Mouse (Mus musculus) kidney, postnatal 4 days (tissue): ENCODE measurements around the gene Uvrag.
A peak's percentile ranks its signal among the peaks of the same experiment; 100 is the strongest.

Experiments
- DNase-seq, 2 experiments: peaks; one replicate each; pipeline ENCODE4 v3.0.0; 2021; ENCODE audit warnings: mixed read lengths in 2 of 2

The Uvrag gene

DNA sequence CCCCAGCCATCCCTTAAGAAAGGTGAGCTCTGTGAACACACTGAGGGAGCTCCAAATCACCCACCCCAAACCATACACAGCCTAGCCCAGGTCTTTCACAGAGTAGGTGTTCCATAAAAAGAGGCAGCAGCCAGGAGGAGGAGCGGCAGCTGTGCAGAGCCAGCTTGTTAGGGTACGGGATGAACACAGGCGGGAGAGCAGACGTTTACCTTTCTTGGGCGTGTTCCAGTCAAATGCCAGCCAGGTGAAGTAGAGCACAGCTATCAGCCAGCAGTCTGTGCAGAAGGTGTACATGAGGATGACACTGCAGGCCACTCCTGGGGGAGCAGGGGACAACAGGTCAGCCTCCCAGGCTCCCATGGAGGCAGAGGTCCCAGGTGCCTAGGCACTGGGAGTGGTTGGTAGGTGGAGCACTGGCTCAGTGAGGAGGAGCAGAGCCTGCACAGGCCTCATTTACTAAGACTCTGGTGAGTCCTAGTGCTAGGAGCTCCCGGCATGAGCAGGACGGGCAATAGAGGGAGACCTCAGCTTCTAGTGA is 24.0 kb upstream of the Uvrag start:
- no peak for DNase-seq

DNA sequence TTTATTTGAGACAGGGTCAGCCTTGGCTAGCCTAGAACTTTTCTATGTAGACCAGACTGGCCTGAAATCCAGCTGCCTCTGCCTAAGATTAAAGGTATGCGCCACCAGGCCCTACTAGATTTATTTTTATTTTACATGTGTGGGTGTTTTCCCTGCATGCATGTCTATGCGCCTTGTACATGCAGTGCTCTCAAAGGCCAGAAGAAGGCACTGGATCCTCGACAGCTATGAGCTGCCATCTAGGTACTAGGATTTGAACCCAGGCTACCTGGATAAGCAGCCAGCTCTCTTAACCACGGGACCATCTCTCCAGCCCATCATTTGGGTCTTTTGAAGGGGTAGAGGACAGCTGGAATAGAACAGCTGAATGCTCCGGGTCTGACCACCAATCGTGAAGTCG is 21.5 kb upstream of the Uvrag start:
- no peak for DNase-seq

DNA sequence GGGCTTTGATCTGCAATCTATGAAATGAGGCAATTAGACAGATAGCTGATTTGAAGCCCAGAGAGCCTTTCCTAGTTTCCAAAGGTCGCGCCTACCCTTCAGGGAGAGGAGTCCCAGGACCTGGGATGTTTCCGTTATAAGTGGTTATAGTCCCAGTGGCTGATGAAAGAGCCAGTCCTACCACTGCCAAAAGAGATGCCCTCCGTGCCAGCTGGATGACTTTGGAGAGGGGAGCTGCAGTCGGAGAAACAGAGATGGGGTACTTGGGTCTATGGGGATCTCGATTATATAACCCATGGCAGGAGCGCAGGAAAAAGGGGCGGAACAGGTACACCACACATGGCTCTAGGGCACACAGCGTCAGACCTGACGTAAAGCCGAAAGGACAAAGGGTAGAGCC is 21.0 kb upstream of the Uvrag start:
- DNase-seq, result no peak

DNA sequence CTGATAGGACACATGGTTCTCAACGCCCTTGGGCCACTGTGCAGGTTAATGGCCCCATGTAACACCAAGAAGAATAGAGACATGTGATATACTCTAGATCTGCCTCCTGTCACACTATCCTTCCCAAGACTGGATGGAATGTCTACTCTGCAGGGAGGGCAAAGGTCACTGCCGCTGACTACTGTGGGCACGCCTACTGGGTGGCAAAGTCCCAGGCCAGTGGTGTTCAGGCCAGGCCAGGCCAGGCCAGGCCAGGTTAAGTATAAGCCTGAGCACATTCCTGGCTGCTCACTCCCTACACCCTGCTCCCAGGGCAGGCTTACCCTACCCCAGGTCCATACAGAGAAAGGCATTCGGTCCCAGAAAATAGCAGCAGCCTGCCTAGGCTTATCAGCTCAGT is 20.6 kb upstream of the Uvrag start:
- DNase-seq, result peak; percentile 76 to 87

DNA sequence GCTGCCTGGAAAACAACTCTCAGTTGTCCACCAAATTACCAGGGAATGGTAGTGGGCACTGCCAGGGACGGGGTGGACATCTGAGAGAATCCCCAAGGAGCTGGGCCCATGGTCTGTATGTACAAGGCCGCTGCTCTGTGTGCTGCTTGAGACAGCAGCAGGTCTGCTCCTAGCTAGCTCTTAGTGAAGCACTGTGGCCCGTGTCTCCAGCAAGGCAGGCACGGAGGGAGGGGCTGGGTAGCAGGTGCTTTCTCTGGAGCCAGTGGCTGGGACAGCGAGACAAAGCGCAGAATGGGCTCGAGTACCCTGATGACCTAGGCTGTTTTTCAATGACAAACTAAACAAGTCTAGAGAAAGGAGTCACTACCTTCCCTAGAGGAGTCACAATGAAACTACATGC is 20.1 kb upstream of the Uvrag start:
- no peak for DNase-seq

DNA sequence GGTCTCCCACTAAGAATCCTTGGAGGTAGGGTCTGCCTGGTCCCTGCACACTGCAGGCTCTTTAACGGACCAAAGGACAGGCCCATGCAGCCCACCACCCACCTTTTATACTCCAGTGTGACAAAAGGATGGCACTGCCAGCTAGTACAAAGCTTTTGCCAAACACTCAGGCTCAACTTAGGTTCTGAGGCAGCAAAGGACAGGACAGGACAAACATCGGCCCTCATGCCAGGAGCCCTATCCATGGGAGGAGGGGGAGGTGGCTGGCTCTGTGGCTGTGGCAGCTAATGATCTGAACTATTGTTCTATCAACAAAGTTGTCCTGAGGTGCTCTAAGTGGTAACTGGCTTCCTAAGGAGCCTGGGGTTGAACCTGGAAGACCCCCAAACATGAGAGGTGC is 18.5 kb upstream of the Uvrag start:
- DNase-seq, result no peak

DNA sequence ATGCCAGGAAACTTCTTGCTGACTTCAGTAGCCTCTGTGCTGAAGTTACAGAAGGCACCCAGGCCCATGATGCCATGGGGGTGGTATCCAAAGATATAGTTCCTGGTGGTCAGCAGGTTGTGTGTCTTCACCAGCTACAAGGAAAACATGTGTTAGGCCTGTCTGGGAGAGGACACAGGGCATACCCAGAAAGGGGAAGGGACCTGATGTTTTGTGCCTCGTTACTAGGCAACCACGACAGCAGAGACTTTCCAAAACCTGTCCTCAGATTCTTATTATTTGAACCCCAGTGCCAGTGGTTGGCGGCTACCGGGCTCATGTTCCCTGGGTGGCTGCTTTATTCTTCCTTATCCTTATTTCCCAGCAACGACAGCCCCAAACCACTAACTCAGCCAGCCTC is 18.0 kb upstream of the Uvrag start:
- no peak for DNase-seq

DNA sequence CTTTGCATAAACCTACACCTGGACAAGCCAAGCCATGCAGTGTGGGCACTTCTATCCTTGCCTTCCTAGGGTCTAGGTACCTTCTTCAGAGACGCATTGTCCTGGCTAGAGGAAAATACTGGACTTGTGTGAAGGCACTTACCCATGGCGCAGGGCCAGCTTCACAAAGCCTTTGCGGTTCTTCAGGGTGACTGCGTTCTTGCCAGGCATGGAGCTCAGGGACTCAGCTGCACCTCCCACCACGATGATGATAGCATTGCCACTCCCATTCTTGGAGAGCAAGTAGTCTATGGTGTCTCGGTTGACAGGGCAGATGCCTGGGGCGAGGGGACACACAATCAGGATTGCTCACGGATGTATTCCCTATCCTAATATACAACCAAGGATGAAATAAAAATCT is 17.1 kb upstream of the Uvrag start:
- DNase-seq, result no peak

DNA sequence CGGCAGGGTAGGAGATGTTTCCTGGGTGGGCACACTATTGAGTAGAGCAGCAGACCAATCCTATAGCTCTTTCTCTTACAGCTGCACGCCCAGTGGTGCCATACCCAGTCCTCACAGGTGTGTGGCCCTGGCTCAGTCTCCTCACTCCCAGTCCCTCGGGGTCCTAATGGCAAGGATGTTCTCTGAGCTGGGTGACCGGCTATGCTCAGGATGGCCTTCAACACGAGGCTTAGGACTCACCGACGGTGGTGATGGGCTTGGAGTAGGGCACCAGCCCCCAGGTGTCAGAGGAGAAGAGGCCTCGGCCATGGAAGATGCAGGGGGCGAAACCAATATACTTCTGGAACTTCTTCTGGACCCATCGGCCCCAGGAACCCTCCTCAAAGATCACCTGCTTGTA is 15.8 kb upstream of the Uvrag start:
- DNase-seq, result no peak

DNA sequence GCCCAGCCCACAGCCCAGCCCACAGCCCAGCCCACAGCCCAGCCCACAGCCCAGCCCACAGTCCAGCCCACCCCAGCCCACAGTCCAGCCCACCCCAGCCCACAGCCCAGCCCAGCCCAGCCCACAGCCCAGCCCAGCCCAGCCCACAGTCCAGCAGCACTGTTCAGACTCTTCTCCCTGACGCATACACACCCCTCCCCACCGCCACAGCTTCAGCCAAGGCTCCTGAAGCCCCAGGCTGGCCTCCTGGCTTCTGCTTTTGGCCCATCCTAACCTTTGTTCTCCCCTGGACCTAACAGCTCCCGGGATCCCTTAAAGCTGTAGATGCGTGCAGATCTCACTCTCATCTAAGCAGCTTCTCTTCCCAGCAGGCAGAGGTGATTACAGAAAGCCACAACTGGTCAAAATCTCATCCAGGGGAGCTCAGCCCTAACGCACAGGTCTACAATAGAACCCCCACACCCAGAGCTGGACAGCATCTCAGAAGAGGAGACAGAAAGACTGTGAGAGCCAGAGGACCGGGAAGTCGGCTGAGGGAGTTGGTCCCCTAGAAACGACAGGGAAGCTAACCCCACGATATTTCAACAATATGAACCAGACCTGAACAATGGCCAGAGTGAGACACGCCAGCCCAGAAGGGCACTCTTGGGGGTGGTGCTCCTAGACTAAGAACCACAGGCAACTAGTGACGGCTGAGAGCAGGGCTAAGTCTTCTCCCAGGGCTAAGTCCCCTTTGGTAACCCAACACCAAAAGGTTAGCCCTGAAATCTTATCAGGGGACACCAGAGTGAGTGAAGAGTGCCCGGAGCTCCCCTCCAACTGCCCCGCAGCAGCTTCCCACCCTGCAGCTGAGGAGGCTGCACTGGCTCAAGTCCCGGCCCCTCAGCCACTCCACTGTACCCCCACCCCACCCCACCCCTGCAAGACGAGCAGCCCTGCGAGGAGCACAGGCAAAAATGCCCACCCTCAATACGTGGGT is 14.7 kb upstream of the Uvrag start:
- DNase-seq, result peak; percentile 64 to 82

DNA sequence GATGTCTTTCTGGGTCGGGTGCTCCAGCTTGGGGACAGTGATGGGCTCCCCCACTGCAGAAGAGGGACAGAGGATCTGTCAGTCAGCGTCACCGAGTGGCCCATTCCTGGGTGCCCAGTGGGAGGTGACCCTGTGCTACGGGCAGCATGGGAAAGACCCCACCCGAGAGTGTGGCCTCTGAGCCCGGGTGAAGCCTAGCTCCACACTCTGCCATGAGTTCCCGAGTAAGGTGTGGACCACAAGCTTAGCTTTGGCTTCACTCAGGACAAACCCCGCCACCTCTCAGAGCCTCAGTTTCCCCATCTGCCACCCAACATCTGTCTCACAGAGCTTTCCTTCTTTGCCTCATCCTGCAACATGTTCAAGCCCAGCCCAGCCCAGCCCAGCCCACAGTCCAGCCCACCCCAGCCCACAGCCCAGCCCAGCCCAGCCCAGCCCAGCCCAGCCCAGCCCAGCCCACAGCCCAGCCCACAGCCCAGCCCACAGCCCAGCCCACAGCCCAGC is 13.8 kb upstream of the Uvrag start:
- peak; percentile 54 to 78 for DNase-seq

DNA sequence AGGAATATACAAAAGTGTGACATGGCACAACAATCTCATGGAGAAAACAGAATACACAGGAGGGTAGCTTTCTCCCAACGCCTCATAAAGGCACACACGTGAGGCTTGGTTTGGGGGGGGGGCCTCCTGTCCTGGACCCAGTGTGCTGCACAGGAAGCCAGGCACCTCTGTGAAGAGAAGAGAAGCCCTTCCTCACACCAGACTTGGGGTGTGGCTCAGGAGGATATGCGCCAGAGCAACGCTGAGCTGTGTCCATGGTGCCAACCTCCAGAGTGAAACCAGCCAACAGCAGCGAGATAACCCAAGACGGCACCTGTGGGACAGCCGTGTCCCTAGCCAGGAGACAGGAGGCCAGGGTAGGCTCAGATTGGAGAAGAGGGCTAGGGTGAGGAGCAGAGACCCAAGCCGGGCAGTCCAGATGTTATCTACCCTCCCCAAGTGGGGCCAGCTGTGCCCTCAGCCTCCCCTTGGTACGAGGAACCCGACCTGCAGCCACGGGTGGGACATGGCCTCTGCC is 12.8 kb upstream of the Uvrag start:
- DNase-seq, result no peak

DNA sequence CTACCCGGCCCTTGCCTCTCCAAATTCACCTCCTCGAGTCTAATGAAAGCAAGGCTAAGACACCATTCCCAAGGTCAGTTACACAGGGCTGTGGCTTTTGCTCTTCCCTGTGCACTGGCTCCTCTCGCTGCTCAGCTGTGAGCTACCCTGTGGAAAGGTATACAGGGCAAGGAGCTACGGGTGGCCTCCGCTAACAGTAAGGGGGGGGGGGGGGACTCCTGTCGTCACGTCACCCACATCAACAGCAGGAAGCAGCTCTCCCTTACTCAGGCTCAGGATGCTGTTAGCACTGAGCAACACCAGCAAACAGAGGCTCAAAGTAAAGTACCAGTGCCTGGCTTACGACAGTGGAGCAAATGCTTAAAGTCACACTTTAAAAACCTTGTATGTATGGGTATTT is 11.8 kb upstream of the Uvrag start:
- DNase-seq, result no peak

DNA sequence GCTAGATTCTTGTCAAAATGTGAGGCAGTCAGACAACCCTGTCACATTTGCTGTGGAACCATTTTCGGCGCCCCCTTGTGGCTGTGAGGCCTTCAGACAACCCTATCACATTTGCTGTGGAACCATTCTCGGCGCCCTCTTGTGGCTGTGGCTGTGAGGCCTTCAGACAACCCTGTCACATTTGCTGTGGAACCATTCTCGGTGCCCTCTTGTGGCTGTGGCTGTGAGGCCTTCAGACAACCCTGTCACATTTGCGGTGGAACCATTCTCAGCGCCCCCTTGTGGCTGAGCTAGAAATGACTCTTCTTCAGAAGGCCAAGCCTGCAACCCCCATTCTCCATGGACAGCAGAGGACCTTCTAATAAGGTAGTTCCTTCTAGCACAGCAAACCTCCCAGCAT is 10.4 kb upstream of the Uvrag start:
- DNase-seq, result peak; percentile 98 to 99

DNA sequence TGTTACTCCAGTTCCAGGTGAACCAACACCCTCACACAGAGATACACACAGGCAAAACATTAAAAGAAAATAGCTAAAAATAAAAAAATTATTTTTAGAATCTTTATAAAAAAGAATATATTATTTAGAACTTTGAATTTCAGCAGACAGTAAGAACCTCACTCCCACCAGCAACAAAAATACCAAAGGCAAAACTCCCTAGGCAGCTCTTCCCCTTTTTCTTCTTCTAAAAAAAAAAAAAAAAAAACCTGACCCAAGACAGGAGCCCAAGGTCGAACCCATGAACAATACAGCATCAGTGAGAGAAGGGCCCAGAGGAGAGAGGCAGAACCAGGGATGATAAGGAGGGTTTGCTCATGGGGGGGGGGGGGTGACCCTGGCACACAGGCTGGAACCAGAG is 8.1 kb upstream of the Uvrag start:
- no peak for DNase-seq

DNA sequence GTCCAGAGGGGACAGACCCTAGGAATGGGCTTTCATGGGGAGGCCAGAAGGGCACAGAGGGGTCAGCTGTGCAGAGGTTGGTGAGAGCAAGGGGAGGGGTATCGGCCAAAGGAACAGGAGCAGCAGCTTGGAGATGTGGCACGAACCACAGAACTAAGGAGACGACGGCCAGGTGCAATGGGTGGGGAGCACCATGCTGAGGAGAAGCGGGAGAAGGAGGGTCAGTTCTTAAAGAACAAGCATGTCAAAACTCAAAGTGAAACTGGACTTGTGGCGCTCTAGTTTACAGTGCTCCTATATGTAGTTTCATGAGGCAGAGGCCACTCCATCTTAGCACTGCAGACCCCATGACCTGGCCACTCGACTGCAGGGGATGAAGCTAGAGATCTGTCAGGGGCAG is 6.6 kb upstream of the Uvrag start:
- no peak for DNase-seq

DNA sequence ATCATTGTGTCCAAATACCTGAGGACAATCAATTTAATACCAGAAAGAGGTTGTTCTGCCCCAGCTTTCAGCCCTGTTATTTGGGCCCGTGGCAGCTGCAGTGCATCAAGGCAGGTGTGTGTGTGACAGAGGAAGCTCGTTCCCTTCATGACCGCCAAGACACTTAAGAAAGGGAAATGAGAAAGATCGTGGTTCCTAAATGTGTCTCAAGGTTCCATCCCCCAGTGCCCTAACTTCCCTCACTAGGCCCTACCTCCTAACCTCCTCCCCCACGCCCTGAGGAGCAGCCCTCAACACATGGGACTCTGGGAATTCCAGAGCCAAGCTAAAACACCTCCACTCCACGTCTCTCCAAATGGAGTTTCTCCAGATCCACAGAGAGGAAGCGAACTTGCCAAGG is 6.0 kb upstream of the Uvrag start:
- no peak for DNase-seq

DNA sequence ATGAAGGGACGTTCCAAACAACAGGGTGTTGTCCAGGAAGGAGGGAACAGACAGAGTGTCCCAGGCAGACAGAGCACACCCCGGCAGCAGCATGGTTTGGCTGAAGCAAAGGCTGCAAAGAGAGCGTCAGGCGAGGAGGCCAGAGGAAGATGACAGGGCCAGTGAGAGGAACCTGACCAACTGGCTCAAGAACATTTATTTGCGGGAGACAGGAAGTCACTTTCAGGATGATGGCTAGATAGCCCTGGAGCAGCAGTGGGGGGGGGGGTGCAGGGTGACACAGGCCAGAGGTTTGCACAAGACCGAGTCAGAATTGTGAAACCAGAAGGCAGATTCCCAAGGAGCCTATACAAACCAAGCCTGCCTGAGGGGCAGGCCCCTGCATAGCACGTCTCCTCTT is 5.1 kb upstream of the Uvrag start:
- no peak for DNase-seq

DNA sequence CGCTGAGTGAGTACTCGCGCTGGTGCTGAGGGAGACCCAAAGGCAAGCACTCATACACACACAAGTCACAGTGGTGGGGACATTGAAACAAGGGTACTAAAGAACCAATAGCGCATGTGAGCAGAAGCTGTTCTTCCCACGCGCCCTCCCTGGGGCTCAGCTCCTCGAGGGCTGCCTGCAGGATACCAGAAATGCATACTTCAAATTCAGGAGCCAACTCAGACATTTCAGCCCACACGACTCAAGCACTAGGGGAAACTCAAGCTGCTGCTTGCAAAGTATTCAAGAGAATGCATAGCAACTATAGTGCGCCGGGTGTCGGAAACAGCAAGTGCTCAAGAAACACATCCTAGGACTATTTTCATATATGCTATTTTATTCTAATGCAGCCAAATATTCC is 3.7 kb upstream of the Uvrag start:
- DNase-seq, result no peak

DNA sequence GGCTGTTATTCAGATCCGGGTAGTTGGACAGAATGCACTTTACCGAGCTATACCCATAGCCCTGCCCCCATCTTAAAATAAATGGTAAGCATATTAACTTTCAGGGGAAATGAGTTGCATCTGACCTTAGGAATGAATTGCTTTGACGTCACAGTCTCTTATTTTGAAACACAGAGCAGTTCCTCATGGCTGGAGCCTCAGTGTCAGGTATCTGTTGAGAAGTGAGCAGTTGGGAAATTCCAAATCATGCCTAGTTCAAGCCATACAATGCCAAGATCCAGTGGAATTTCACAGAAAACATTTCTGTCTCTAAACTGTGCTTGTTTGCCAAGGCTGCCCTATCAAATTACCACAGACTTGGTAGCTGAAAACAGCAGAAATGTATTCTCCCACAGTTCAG is 2.3 kb upstream of the Uvrag start:
- no peak for DNase-seq

DNA sequence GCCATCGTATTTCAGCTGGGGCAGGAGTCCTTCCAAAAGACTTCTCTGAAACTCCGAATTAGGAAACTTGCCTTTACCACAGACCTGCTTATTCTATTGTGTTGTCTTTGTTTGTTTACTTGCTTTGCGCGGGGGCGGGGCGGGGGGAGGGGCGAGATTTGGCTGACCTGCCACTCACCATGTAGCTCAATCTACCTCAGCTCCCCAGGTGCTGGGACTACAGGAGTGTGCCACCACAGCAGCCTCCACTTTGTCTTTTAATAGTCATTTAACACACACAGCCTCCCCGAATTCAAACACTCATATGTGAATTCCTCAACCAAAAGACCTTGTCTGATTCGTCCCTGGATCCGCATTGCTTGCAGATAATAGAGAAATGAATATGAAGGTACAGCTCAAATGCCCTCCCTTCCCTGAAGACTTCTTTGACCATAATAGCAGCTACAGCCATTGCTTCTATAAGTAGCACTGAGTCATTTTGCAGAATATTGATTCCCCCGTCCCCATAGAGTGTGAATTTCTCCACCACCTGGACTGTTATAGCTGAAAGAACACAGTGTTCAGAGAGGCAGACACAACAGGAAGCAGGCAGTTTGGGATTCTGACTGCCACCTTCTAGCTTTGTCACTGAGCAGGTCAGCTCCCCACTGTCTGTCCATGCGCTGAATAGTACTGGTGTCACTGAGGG is 1.1 kb upstream of the Uvrag start:
- DNase-seq, result no peak

DNA sequence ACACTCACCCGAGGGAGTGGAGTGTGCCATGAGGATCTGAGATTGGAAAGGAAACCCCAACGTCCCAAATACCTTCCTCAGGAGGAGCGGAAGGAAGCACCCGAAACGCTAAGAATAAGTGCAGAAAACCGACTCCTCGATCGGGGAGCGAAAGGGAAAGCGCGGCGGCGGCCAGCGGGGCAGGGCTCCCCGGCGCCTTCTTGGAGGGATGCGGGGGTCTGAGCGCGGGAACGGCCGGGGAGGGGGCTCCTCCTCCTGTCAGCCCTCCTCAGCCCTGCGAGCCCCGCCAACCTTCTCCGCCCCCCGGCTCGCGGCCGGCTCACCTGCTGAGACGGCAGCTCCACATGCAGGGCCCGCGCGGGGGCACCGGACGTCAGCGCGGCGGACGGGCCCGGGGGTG is 430 bp downstream of the Uvrag start:
- DNase-seq, result no peak

DNA sequence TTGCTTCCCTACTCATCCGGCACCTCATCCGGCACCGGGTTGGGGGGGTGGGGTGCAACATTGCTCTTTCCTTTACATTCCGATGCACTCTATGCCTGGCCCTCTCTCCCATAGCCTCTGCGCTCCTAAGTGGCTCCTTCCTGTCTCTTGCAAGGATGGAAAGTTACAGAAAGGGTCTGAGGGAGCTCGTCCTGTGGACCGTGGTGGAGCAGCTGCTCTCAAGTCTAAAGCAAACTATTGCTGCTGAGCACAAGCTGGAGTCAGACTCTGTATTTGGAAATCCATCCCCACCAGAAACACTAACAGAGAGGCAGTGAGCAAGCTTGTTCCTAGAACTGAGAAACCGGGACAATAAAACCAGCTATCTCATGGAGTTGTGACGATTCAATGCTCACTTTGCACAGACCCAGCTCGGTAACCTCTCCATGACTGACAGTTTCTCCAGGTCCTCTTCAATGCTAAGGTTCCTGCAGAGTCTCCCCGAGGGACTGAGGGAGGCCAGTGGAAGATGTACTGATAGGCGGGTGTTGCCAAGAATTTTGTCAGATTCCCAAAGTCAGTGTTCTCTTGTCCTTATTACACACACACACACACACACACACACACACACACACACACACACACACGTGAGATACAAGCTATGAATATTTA is 975 bp downstream of the Uvrag start:
- DNase-seq, result peak; percentile 38 to 60
